In genomic region chr4:129739111-129739645, GRCm38 (mm10) we compare ENCODE assay signal across 11 mouse cellular contexts. TPM values are rescaled to one million over a fixed set of nuclear protein-coding genes. Genes with fewer than 3 reads are reported as not detected.
DNase-seq lines count a peak whose midpoint lies in the region; ATAC-seq and TF ChIP-seq lines count a peak whose summit lies in the region.
"Had no signal": no experiment of that assay in that cellular context is flagged by ENCODE, and none has a peak within 500 bp of the region (broad histone marks: within the 10 kb centered on the region; RNA-seq: fewer than 3 reads in every experiment).

No protein-coding gene starts in this region.

- ATAC-seq in heart, embryonic 15.5 days (replicated peaks; ENCODE audit: insufficient number of reproducible peaks, insufficient read depth, low FRiP score, low read depth) = no peak
- no peak for ATAC-seq in forebrain, embryonic 16.5 days
- no peak for ATAC-seq in limb, embryonic 15.5 days (ENCODE audit: insufficient number of reproducible peaks, low FRiP score, low TSS enrichment, low read depth)

- peaks cover 33% of the 10 kb centered on the region for H3K4me1 ChIP-seq in heart, embryonic 15.5 days (replicated peaks)
- peaks cover 3 to 50% of the 10 kb centered on the region in 2 experiments; a peak in 2 of 4 replicates for H3K4me1 ChIP-seq in CH12.LX (ENCODE audit: control insufficient read depth in 1 of 2, insufficient read depth in 2 of 2)
- peaks cover 33% of the 10 kb centered on the region for H3K4me1 ChIP-seq in forebrain, embryonic 16.5 days (replicated peaks; ENCODE audit: control insufficient read depth, insufficient read depth, low read length)
- H3K4me1 ChIP-seq in limb, embryonic 15.5 days = peaks cover 36% of the 10 kb centered on the region

- TF ChIP-seq RAD21 in CH12.LX (IDR thresholded peaks at IDR 0.05; ENCODE audit: low read depth, low read length) = no peak

- in situ Hi-C loops in CH12.LX (cut with MboI; ENCODE audit: low pct_ligation_motif_present, low pct_unique_long_range_greater_than_20kb, low sequenced_read_pairs) = no loop called here

- peak overlapping the region; percentile 64 for H3K4me2 ChIP-seq in heart, embryonic 15.5 days
- peak overlapping the region; percentile 60; the same call in 1 of the 2 replicates for H3K4me2 ChIP-seq in CH12.LX (ENCODE audit: insufficient read depth, low read depth, poor library complexity, severe bottlenecking)
- H3K4me2 ChIP-seq in forebrain, embryonic 16.5 days (ENCODE audit: low read length) = peak overlapping the region; percentile 61
- peak overlapping the region; percentile 56; the same call in 1 of the 2 replicates for H3K4me2 ChIP-seq in limb, embryonic 15.5 days

- intact Hi-C loops in heart, postnatal 14 days (cut with DNase I) = no loop called here

- no peak overlapping the region for H3K9ac ChIP-seq in heart, embryonic 15.5 days
- 0 out of 2 replicates have a peak overlapping the region, but pooled peaks have one; percentile 25 for H3K9ac ChIP-seq in CH12.LX (ENCODE audit: insufficient read depth, low read depth)
- 0 out of 2 replicates have a peak overlapping the region, but pooled peaks have one; percentile 29 for H3K9ac ChIP-seq in forebrain, embryonic 16.5 days (replicated peaks; ENCODE audit: low read depth, low read length)
- H3K9ac ChIP-seq in limb, embryonic 15.5 days = no peak overlapping the region

- WGBS in heart, embryonic 15.5 days = 69% methylated on average over 4 of the region's 4 CpGs
- WGBS in forebrain, embryonic 16.5 days = 71% methylated on average over 4 of the region's 4 CpGs
- WGBS in limb, embryonic 15.5 days = 57% methylated on average over 4 of the region's 4 CpGs

- TF ChIP-seq EP300 in CH12.LX (IDR thresholded peaks at IDR 0.05; ENCODE audit: low read length) = no peak

- peaks cover 74% of the 10 kb centered on the region for H3K79me2 ChIP-seq in CH12.LX (replicated peaks; ENCODE audit: control insufficient read depth, extremely low read depth, insufficient read depth, poor library complexity, severe bottlenecking)

- no peak for TF ChIP-seq POLR2A in CH12.LX (IDR thresholded peaks at IDR 0.05; ENCODE audit: low read depth, low read length)

- H3K27me3 ChIP-seq in heart, embryonic 15.5 days = no peaks in the 10 kb centered on the region
- no peaks in the 10 kb centered on the region for H3K27me3 ChIP-seq in CH12.LX (replicated peaks)
- no peaks in the 10 kb centered on the region for H3K27me3 ChIP-seq in forebrain, embryonic 16.5 days (replicated peaks; ENCODE audit: control insufficient read depth, insufficient read depth, low read length)
- no peaks in the 10 kb centered on the region for H3K27me3 ChIP-seq in limb, embryonic 15.5 days

- H3K9me3 ChIP-seq in heart, embryonic 15.5 days (replicated peaks) = no peaks in the 10 kb centered on the region
- no peaks in the 10 kb centered on the region for H3K9me3 ChIP-seq in CH12.LX (replicated peaks; ENCODE audit: low read length)
- no peaks in the 10 kb centered on the region for H3K9me3 ChIP-seq in forebrain, embryonic 16.5 days (ENCODE audit: control insufficient read depth, low read length)
- no peaks in the 10 kb centered on the region for H3K9me3 ChIP-seq in limb, embryonic 15.5 days

- H3K36me3 ChIP-seq in heart, embryonic 15.5 days = no peaks in the 10 kb centered on the region
- peaks cover 0 to 38% of the 10 kb centered on the region in 2 experiments for H3K36me3 ChIP-seq in CH12.LX (replicated peaks in 1 of 2; ENCODE audit: control insufficient read depth in 1 of 2, insufficient read depth in 1 of 2, low read length in 1 of 2)
- no peaks in the 10 kb centered on the region for H3K36me3 ChIP-seq in forebrain, embryonic 16.5 days (ENCODE audit: control insufficient read depth, insufficient read depth)
- H3K36me3 ChIP-seq in limb, embryonic 15.5 days = no peaks in the 10 kb centered on the region

- no peak for DNase-seq in heart, postnatal 14 days
- no peak for DNase-seq in CH12.LX (ENCODE audit: extremely low read depth)
- DNase-seq in spleen, postnatal 10 days (ENCODE audit: low spot score in 2 of 2) = no peak
- no peak for DNase-seq in frontal cortex, postnatal 10 days (ENCODE audit: low spot score in 2 of 2)
- no peak for DNase-seq in layer of hippocampus, adult 2 months (ENCODE audit: low spot score in 2 of 2)
- DNase-seq: adrenal gland, postnatal 25 days; cerebellum, postnatal 36 days; lung, postnatal 10 days had no signal

- TF ChIP-seq CTCF in CH12.LX (conservative IDR thresholded peaks at IDR 0.05 in 1 of 2, IDR thresholded peaks at IDR 0.05 in 1 of 2; ENCODE audit: low read depth in 2 of 2, low read length in 2 of 2) = no peak
- no peak for TF ChIP-seq CTCF in layer of hippocampus, adult 2 months (conservative IDR thresholded peaks at IDR 0.05)

- H3K4me3 ChIP-seq in heart, embryonic 15.5 days = peak overlapping the region; percentile 9; the same call in 1 of the 2 replicates
- peak overlapping the region in 1 of 3 experiments; percentile 2 for H3K4me3 ChIP-seq in CH12.LX (replicated peaks in 1 of 3; ENCODE audit: low read depth in 2 of 3, low read length in 2 of 3, poor library complexity in 1 of 3)
- peak overlapping the region; percentile 99 for H3K4me3 ChIP-seq in forebrain, embryonic 16.5 days (replicated peaks; ENCODE audit: low read length)
- no peak overlapping the region for H3K4me3 ChIP-seq in limb, embryonic 15.5 days
- H3K4me3 ChIP-seq in layer of hippocampus, adult 2 months = no peak overlapping the region

- dilution Hi-C loops in CH12.LX (cut with MboI; ENCODE audit: extremely low pct_ligation_motif_present, extremely low pct_unique_long_range_greater_than_20kb, low sequenced_read_pairs) = no loop called here

- H3K27ac ChIP-seq in heart, embryonic 15.5 days = no peak overlapping the region
- no peak overlapping the region for H3K27ac ChIP-seq in CH12.LX (ENCODE audit: insufficient read depth, low read depth)
- no peak overlapping the region for H3K27ac ChIP-seq in forebrain, embryonic 16.5 days (ENCODE audit: low read length)
- H3K27ac ChIP-seq in limb, embryonic 15.5 days = no peak overlapping the region
- H3K27ac ChIP-seq in layer of hippocampus, adult 2 months = no peak overlapping the region

TF ChIP-seq in CH12.LX, 34 proteins besides CTCF, POLR2A, EP300 and RAD21:
- TF ChIP-seq KAT2A (IDR thresholded peaks at IDR 0.05; ENCODE audit: insufficient replicate concordance, low read length) (no peak), ZKSCAN1 (IDR thresholded peaks at IDR 0.05; ENCODE audit: borderline replicate concordance, low read depth, low read length) (no peak), TCF12 (IDR thresholded peaks at IDR 0.05; ENCODE audit: low read depth, low read length) (no peak), POLR2AphosphoS2 (IDR thresholded peaks at IDR 0.05; ENCODE audit: low read depth, low read length) (no peak), HCFC1 (IDR thresholded peaks at IDR 0.05; ENCODE audit: low read depth, low read length) (no peak), MAX (IDR thresholded peaks at IDR 0.05; ENCODE audit: low read length) (no peak), E2F4 (IDR thresholded peaks at IDR 0.05; ENCODE audit: insufficient replicate concordance, low read depth, low read length) (no peak), TBP (conservative IDR thresholded peaks at IDR 0.05; ENCODE audit: low read depth, low read length) (no peak), SIN3A (IDR thresholded peaks at IDR 0.05; ENCODE audit: low read length) (peak; percentile 48; the same call in 1 of the 2 replicates), UBTF (IDR thresholded peaks at IDR 0.05; ENCODE audit: low read depth, low read length) (no peak), CHD1 (IDR thresholded peaks at IDR 0.05; ENCODE audit: low read depth, low read length) (no peak), ELF1 (IDR thresholded peaks at IDR 0.05; ENCODE audit: low read depth, low read length) (no peak), BHLHE40 (IDR thresholded peaks at IDR 0.05; ENCODE audit: low read depth, low read length) (no peak), RCOR1 (conservative IDR thresholded peaks at IDR 0.05; ENCODE audit: low read depth, low read length) (no peak), IRF4 (IDR thresholded peaks at IDR 0.05; ENCODE audit: low read depth, low read length) (no peak), ZNF384 (IDR thresholded peaks at IDR 0.05; ENCODE audit: low read depth, low read length) (peak; percentile 76), ZMIZ1 (IDR thresholded peaks at IDR 0.05; ENCODE audit: low read depth, low read length) (no peak), CHD2 (IDR thresholded peaks at IDR 0.05; ENCODE audit: low read length) (no peak)

RNA-seq across cellular contexts. Expression of gene Khdrbs1, which starts 2.9 kb away (rescaled TPM):
- polyA plus RNA-seq in heart, embryonic 15.5 days (2015; fragmentation: Nextera tagmentation; extraction: Ambion mirVana) = 64.8 and 73.1 TPM in 2 replicates
- total RNA-seq in heart, postnatal 14 days (2021) = 10 to 100 TPM; 44.2 to 49.3 TPM
- total RNA-seq in CH12.LX (2012; rRNA removed) (58.6 and 65.9 TPM in 2 replicates), CH12.LX (2014; rRNA removed) (67.4 and 79.0 TPM in 2 replicates)
- polyA plus RNA-seq in CH12.LX (2012; ENCODE audit: insufficient read length, low read depth) = 125 TPM in 2 replicates
- 160 and 179 TPM in 2 replicates for polyA plus RNA-seq in forebrain, embryonic 16.5 days (2015; fragmentation: Nextera tagmentation; extraction: Ambion mirVana)
- polyA plus RNA-seq in limb, embryonic 15.5 days (2015; fragmentation: Nextera tagmentation; extraction: Ambion mirVana) = 79.2 and 95.9 TPM in 2 replicates
- 10 to 100 TPM; 87.4 to 92.5 TPM for total RNA-seq in layer of hippocampus, adult 2 months (2021)

RNA-seq across cellular contexts. Expression of gene Tmem39b, which starts 42.5 kb away (rescaled TPM):
- polyA plus RNA-seq in heart, embryonic 15.5 days (2015; fragmentation: Nextera tagmentation; extraction: Ambion mirVana) = 6.1 and 7.4 TPM in 2 replicates
- total RNA-seq in heart, postnatal 14 days (2021) = 1 to 10 TPM; 4.8 to 5.3 TPM
- total RNA-seq in CH12.LX (2012; rRNA removed) (11.3 and 11.9 TPM in 2 replicates), CH12.LX (2014; rRNA removed) (13.9 and 14.6 TPM in 2 replicates)
- polyA plus RNA-seq in CH12.LX (2012; ENCODE audit: insufficient read length, low read depth) = 33.5 and 37.7 TPM in 2 replicates
- polyA plus RNA-seq in forebrain, embryonic 16.5 days (2015; fragmentation: Nextera tagmentation; extraction: Ambion mirVana) = 16.1 and 25.0 TPM in 2 replicates
- 12.9 and 15.9 TPM in 2 replicates for polyA plus RNA-seq in limb, embryonic 15.5 days (2015; fragmentation: Nextera tagmentation; extraction: Ambion mirVana)
- 10 to 100 TPM; 14.6 TPM for total RNA-seq in layer of hippocampus, adult 2 months (2021)

Comparison
In these comparisons a context has a peak if more than half of its experiments do, and no peak if none do; other contexts are left out.
1. H3K4me3 ChIP-seq: peak in heart, embryonic 15.5 days (single experiment) and forebrain, embryonic 16.5 days (single experiment); none in limb, embryonic 15.5 days (single experiment) and layer of hippocampus, adult 2 months (single experiment).
2. H3K9ac ChIP-seq: peak in CH12.LX (single experiment) and forebrain, embryonic 16.5 days (single experiment); none in heart, embryonic 15.5 days (single experiment) and limb, embryonic 15.5 days (single experiment).
3. Peak in every context shown above with its lines, with median percentiles within 50 percentile points of each other: H3K4me2 ChIP-seq.